Mouse (Mus musculus) neutrophil, adult 83 days (primary cell): ENCODE data around the gene Cd274. TPM values are rescaled to one million over a fixed set of nuclear protein-coding genes. Genes with fewer than 3 reads are reported as not detected.

ENCODE experiments used
- total RNA-seq, 2 experiments: library from RNA; stranded (reverse); gene quantifications; one replicate each; pipeline ENCODE4 v1.2.4; 2023

Cd274 gene
- 1 to 10 TPM; 3.7 to 5.0 TPM for total RNA-seq

DNA sequence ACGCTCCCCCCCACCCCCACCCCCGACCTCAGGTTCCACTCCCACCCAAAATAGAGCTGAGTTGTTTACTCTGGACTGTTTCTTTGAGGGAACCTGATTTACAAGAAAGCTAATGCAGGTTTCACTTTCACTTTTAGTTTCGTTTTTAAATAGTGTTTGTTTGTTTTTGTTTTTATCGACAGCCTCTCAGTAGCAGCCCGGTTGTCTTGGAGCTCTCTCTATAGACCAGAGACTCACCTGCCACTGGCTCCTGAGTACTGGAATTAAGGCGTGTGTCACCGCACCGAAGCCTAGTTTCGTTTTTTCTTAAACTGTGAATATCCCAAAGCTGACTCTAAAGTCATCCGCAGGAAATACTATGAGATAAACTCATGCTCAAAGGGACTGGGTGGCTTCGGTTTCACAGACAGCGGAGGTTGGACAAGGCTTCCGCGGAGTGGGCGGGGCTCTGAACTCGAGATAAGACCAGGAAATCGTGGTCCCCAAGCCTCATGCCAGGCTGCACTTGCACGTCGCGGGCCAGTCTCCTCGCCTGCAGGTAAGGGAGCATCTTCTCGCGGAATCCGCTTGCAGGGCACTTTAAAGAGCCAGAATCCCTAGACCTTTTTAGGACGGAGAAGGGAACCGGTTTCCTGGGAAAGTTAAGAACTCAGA lies at the start of gene Cd274, which contains the start of gene Plgrkt:
Gene Cd274 (plus strand): TSS at position 487 of the 654 bp plus-strand sequence.
Gene Plgrkt (minus strand): TSS at position 422 of the 654 bp plus-strand sequence.

DNA sequence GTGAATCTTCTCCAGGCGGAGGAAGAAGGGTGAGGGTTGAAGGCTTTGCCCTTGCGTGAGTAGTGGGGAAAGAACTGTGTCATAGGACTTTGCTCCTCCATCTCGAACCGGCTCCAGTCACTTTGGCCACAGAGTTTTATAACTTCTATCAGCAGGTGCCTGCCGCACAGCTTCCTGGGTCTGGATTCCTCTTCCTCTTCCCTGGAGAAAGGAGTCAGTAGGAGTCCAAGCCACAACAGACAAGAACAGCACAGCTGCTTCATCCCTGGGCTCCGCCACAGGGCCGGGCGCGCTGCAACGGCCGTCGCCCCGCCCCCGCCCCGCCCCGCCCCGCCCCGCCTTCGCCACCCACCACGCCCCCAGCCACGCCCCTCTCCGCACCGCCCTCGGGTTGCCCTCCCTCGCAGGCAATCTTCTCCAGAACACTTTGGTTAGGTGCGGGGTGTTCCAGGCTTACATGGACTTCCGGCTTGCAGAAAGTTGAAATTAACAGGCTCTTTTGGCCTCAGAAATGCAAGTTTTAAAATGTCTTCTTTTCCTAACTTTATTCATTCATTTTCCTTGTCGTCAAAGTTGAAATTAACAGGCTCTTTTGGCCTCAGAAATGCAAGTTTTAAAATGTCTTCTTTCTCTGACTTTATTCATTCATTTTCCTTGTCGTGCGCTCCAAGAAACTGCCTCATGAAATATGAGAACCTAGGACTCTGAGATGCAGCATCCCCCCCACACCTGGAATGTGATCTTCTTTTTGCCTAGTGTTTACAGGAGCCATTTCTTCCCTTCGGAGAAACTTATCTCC lies 42.0 kb upstream of the Cd274 start, which contains the start of gene Insl6:
Gene Insl6 (minus strand): TSS at position 304 of the 799 bp plus-strand sequence.

DNA sequence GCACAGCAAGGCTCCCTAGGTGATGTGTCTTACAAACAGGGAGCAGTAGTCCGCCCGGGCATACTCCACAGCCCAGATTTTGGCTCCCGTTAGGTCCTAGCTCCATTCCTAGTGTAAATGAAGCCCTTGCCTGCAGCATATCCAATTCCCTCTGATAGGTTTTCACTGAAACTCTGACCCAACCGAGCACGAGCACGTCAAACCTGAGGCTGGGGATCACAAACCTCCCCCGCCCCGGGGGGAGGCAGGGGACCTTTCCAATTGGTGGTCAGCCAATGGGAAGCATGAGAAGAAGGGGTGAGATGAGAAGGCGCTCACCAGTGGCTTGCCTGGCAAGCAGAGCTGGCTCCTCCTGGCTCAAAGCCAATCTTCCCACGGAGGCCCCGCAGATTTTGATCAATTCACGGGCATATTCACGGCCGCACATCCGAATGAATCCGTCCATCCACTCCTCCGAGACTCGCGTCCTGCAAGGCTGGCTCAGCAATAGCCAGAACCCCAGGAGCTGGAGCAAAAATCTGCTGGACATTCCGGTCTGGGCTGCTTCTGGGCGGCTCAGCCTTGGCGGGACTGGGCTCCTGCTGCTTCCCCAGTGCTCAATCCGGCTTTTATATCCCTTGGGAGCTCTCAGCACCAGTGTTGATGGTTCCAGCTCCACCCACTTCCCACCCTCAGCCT lies 33.0 kb upstream of the Cd274 start, which contains the start of gene Rln1:
Gene Rln1 (minus strand): TSS at position 603 of the 678 bp plus-strand sequence.

DNA sequence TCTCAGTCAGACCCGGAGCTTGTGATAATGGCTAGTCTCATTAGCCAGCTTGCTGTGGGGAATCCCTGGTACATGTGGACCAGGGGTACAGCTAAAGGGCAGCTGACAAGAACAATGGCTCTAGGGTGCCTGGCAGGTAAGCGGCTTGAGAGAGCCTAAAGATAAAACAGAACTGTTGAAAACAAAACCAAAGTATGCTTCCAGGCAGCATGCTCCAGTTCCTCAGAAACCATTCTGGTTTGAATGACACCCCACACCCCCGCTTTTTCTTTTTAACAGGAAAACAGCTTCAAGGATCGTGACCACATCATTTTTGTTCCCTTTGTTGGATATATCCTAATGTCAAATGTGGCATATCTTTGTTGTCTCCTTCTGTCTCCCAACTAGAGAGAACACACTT lies 43.4 kb downstream of the Cd274 start, which contains the start of gene Pdcd1lg2:
Gene Pdcd1lg2 (plus strand): TSS at position 301 of the 400 bp plus-strand sequence.

Other genes starting within 250 kb of the Cd274 start
- 10 to 100 TPM; 44.3 to 48.6 TPM for gene Jak2, start 115.6 kb upstream of the Cd274 start, total RNA-seq
- not detected for gene Insl6, start 42.1 kb upstream of the Cd274 start, total RNA-seq
- not detected for gene Rln1, start 32.8 kb upstream of the Cd274 start, total RNA-seq
- gene Plgrkt, start 65 bp upstream of the Cd274 start, total RNA-seq: 10 to 100 TPM; 40.9 to 48.7 TPM
- gene Pdcd1lg2, start 43.5 kb downstream of the Cd274 start, total RNA-seq: under 1 TPM; 0.24 to 0.53 TPM
- 10 to 100 TPM; 18.0 to 19.6 TPM for gene Ric1, start 154.8 kb downstream of the Cd274 start, total RNA-seq